Mouse (Mus musculus): ENCODE results near the gene Ret. TPM values are rescaled to one million over a fixed set of nuclear protein-coding genes. Genes with fewer than 3 reads are reported as not detected.

Gene Ret
- polyA plus RNA-seq, 1 experiment from 2014 or later, result 0.73 TPM

DNA sequence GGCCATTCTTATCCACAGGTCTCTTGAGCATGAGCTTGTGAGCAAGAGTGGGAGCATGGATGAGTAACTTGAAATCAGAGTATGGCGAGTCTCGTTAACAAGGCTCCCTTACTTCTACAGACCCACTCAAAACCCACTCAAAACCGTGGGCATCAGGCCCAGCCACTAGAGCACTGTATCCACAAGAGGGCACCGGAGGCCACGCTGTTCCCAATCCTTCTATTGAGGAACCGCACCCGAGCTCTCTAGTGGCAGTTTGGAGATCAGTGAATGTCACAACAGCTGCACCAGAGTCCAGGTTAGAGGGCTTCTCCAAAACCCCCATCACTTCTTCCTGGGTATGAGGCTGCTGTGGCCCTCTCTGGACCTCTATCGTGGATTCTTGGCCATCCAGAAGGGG lies 2.4 kb downstream of the Ret start:
- no peak for ATAC-seq (ENCODE audit: insufficient number of reproducible peaks, low FRiP score, low TSS enrichment, low read depth)
- H3K27me3 ChIP-seq, result peaks cover 72% of the 10 kb centered on the region

GRCm38 (mm10) chr6:118192882-118193281 lies 4.6 kb downstream of the Ret start:
- Histone ChIP-seq H3K27ac (no peak overlapping the region), H3K4me1 (peaks cover 19% of the 10 kb centered on the region), H3K27me3 (peaks cover 55% of the 10 kb centered on the region), H3K4me3 (no peak overlapping the region), H3K36me3 (no peaks in the 10 kb centered on the region), H3K4me2 (no peak overlapping the region), H3K9me3 (no peaks in the 10 kb centered on the region), H3K9ac (no peak overlapping the region)
- no peak for ATAC-seq (ENCODE audit: insufficient number of reproducible peaks, low FRiP score, low TSS enrichment, low read depth)
- 51% methylated on average over 3 of the region's 3 CpGs for WGBS

More for the DNA sequence above, 2.4 kb downstream of the Ret start:
- 33% methylated on average over 8 of the region's 8 CpGs for WGBS
- Histone ChIP-seq H3K4me1 (peaks cover 24% of the 10 kb centered on the region), H3K4me2 (no peak overlapping the region), H3K27ac (no peak overlapping the region), H3K4me3 (no peak overlapping the region), H3K9ac (no peak overlapping the region), H3K36me3 (no peaks in the 10 kb centered on the region), H3K9me3 (no peaks in the 10 kb centered on the region)

GRCm38 (mm10) chr6:118192199-118192598 lies 5.3 kb downstream of the Ret start:
- H3K36me3 ChIP-seq, result no peaks in the 10 kb centered on the region
- no peak overlapping the region for H3K27ac ChIP-seq
- peaks cover 12% of the 10 kb centered on the region for H3K4me1 ChIP-seq
- H3K9me3 ChIP-seq, result no peaks in the 10 kb centered on the region
- 64% methylated on average over 4 of the region's 4 CpGs for WGBS
- no peak for ATAC-seq (ENCODE audit: insufficient number of reproducible peaks, low FRiP score, low TSS enrichment, low read depth)
- no peak overlapping the region for H3K9ac ChIP-seq
- no peak overlapping the region for H3K4me2 ChIP-seq
- H3K4me3 ChIP-seq, result no peak overlapping the region
- peaks cover 48% of the 10 kb centered on the region for H3K27me3 ChIP-seq

DNA sequence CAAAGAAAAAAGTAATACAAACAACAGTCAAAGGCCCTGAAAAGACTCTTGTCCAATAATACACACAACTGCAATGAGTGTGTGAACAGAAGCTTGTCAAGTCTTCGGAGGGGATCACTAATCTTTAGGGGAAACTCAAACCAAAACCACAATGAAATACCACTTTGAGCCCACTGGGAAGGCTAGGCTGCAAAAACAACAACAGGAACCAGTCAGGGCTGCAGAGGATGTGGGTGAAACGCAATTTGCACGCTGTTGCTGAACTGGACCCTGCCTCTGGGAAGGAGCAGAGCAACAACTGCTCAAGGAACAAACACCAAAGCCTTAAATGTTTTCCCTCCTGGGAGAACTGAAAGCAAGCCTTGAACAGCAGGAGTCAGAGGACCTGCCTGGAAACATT lies 7.8 kb downstream of the Ret start:
- no peak for ATAC-seq (ENCODE audit: insufficient number of reproducible peaks, low FRiP score, low TSS enrichment, low read depth)
- Histone ChIP-seq H3K27ac (no peak overlapping the region), H3K4me2 (no peak overlapping the region), H3K36me3 (no peaks in the 10 kb centered on the region), H3K27me3 (peaks cover 23% of the 10 kb centered on the region), H3K9ac (no peak overlapping the region), H3K4me3 (no peak overlapping the region), H3K9me3 (no peaks in the 10 kb centered on the region), H3K4me1 (no peaks in the 10 kb centered on the region)
- WGBS, result 62% methylated on average over 3 of the region's 3 CpGs

- no peak for ATAC-seq (ENCODE audit: insufficient number of reproducible peaks, low FRiP score, low TSS enrichment, low read depth)
- Histone ChIP-seq H3K27ac (no peak overlapping the region), H3K36me3 (no peaks in the 10 kb centered on the region), H3K4me2 (no peak overlapping the region), H3K4me1 (no peaks in the 10 kb centered on the region), H3K4me3 (no peak overlapping the region), H3K9ac (no peak overlapping the region), H3K27me3 (peaks cover 12% of the 10 kb centered on the region), H3K9me3 (no peaks in the 10 kb centered on the region)
- 80% methylated on average over 9 of the region's 9 CpGs for WGBS
Measured at GRCm38 (mm10) chr6:118188599-118188998, 8.9 kb downstream of the Ret start.

- Histone ChIP-seq H3K27me3 (peaks cover 4% of the 10 kb centered on the region; the same call in 1 of the 2 replicates), H3K9me3 (no peaks in the 10 kb centered on the region), H3K4me1 (no peaks in the 10 kb centered on the region), H3K4me3 (no peak overlapping the region), H3K36me3 (no peaks in the 10 kb centered on the region), H3K9ac (no peak overlapping the region), H3K27ac (no peak overlapping the region), H3K4me2 (no peak overlapping the region)
- WGBS, result 37% methylated on average over 3 of the region's 3 CpGs
- ATAC-seq (ENCODE audit: insufficient number of reproducible peaks, low FRiP score, low TSS enrichment, low read depth), result no peak
Measured at GRCm38 (mm10) chr6:118187285-118187641, 10.3 kb downstream of the Ret start.

- H3K36me3 ChIP-seq, result no peaks in the 10 kb centered on the region
Measured at GRCm38 (mm10) chr6:118186620-118187284, 10.8 kb downstream of the Ret start.

GRCm38 (mm10) chr6:118184126-118184525 lies 13.4 kb downstream of the Ret start:
- H3K9me3 ChIP-seq, result no peaks in the 10 kb centered on the region
- no peak overlapping the region for H3K9ac ChIP-seq
- H3K27ac ChIP-seq, result no peak overlapping the region
- no peak for ATAC-seq (ENCODE audit: insufficient number of reproducible peaks, low FRiP score, low TSS enrichment, low read depth)
- H3K4me3 ChIP-seq, result no peak overlapping the region
- H3K27me3 ChIP-seq, result no peaks in the 10 kb centered on the region
- 88% methylated on average over 10 of the region's 10 CpGs for WGBS
- no peaks in the 10 kb centered on the region for H3K4me1 ChIP-seq
- H3K36me3 ChIP-seq, result no peaks in the 10 kb centered on the region
- H3K4me2 ChIP-seq, result no peak overlapping the region

More at GRCm38 (mm10) chr6:118186620-118187284, 10.8 kb downstream of the Ret start:
- H3K4me2 ChIP-seq, result no peak overlapping the region
- no peaks in the 10 kb centered on the region for H3K4me1 ChIP-seq
- H3K4me3 ChIP-seq, result no peak overlapping the region
- no peak overlapping the region for H3K9ac ChIP-seq
- WGBS, result 42% methylated on average over 17 of the region's 17 CpGs
- H3K27ac ChIP-seq, result no peak overlapping the region
- no peaks in the 10 kb centered on the region for H3K9me3 ChIP-seq
- ATAC-seq (ENCODE audit: insufficient number of reproducible peaks, low FRiP score, low TSS enrichment, low read depth), result no peak
- 0 out of 2 replicates have a peak, but pooled peaks cover under 1% of the 10 kb centered on the region for H3K27me3 ChIP-seq

DNA sequence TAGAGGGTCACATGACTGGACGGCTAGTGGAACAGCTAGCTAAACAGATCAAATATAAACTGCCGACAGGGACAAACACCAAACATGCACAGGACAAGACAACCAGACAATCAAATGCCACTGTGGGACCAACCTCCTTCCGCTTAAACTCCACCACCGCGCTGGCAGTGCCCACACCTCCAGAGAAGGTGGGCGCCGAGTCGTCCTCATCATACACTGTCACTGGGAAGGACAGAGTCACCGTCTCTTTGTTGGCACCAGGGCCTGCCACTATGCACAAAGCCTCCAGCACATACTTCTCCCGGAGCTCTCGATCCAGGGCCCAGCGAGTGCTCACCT lies 17.5 kb downstream of the Ret start:
- 78% methylated on average over 12 of the region's 12 CpGs for WGBS

DNA sequence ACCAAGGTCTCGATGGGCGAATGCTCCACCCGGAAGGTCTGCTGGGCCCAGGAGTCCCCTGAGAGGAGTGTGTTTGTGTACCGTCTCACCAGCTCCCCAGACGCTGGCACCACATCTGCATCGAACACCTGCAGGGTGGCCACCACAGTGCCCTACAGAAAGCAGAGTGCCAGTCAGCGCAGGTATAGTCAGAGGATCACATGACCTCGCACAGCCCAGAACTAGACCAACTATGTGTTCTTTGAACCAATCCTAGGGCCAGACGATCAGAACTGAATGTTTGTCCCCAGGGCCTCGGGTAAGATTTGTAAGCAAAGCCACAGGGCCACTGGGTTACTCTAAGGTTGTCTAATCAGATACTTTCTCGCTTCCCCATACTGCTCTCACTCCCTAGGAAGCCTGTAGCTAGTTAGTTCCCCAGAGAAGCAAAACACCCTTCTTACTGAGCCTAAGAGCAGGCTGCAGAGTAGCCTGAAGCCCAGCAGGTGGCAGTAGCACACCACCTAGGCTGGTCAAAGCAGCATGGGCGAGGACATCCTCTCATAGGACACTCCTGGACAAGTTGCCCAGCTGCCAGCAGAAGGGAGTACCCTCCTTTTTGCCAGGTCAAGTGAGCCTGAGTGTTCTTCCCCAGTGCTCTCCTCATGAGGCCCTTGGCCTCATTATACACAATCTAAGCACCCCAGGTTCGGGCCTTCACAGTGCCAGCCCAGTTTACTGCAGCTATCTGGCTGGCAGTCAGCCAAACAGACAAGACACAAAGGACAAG lies 18.0 kb downstream of the Ret start:
- WGBS, result 57% methylated on average over 13 of the region's 13 CpGs
- Histone ChIP-seq H3K4me1 (no peaks in the 10 kb centered on the region), H3K36me3 (no peaks in the 10 kb centered on the region), H3K4me3 (no peak overlapping the region), H3K4me2 (no peak overlapping the region), H3K9ac (no peak overlapping the region), H3K27ac (no peak overlapping the region), H3K9me3 (no peaks in the 10 kb centered on the region), H3K27me3 (no peaks in the 10 kb centered on the region)
- peak; percentile 56; the same call in 1 of the 2 replicates for ATAC-seq (ENCODE audit: insufficient number of reproducible peaks, low FRiP score, low TSS enrichment, low read depth)

More for the DNA sequence above, 17.5 kb downstream of the Ret start:
- no peak overlapping the region for H3K9ac ChIP-seq
- H3K27ac ChIP-seq, result no peak overlapping the region
- no peaks in the 10 kb centered on the region for H3K9me3 ChIP-seq
- H3K27me3 ChIP-seq, result no peaks in the 10 kb centered on the region
- H3K4me1 ChIP-seq, result no peaks in the 10 kb centered on the region
- ATAC-seq (ENCODE audit: insufficient number of reproducible peaks, low FRiP score, low TSS enrichment, low read depth), result no peak
- no peaks in the 10 kb centered on the region for H3K36me3 ChIP-seq
- no peak overlapping the region for H3K4me3 ChIP-seq
- H3K4me2 ChIP-seq, result no peak overlapping the region

DNA sequence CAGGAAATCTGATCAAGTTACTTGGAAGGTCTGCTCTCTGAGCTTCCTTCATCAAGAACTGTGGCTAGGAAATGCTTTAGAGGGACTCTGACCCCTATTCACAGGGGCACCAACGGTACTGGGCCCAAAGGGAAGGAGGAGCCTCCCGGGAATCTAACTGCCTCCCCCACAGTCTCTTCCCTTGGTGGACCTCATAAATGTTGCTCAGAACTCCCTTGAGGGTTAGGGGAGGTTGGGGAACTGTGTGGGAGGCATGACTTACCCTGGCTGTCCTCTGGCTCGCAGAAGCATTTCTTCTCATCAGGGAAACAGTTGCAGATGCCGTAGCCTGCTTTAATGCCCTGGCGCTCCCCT lies 23.6 kb downstream of the Ret start:
- H3K27ac ChIP-seq, result no peak overlapping the region
- H3K36me3 ChIP-seq, result no peaks in the 10 kb centered on the region
- H3K9me3 ChIP-seq, result no peaks in the 10 kb centered on the region
- 77% methylated on average over 5 of the region's 5 CpGs for WGBS
- no peak overlapping the region for H3K9ac ChIP-seq
- no peak for ATAC-seq (ENCODE audit: insufficient number of reproducible peaks, low FRiP score, low TSS enrichment, low read depth)
- no peak overlapping the region for H3K4me2 ChIP-seq
- H3K4me1 ChIP-seq, result no peaks in the 10 kb centered on the region
- H3K27me3 ChIP-seq, result no peaks in the 10 kb centered on the region
- no peak overlapping the region for H3K4me3 ChIP-seq

DNA sequence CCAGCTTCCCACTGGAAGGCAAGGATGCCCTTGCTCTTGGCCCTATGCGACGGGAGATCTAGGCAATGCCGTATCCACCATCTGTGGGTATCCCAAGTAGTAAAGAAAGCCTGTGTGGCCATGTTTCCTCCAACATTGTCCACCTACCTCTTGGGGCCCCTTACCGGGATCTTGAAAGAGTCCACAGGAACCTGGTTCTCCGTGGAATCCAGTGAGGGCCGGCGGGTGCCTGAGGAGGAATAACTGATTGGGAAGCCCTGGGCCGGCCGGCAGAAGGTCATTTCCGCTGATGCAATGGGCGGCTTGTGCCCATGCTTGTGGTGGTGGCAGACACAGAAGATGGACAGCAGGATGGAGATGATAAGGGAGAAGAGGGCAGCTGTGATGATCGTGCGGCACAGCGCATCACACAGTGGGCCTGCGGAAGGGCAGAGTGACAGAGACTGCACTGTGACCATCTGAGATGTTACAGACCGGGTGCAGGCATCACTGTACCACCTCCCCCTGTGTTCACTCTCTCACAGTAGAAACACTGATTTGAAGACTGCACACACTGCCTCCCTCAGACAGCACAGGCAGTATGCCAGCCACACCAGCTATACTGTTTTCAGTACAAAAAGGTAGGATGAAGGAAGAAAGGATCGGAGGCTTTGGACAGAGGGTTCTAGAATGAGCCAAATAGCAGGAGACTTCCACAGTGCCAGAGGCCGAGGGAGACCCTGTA lies 24.1 kb downstream of the Ret start:
- H3K27ac ChIP-seq, result no peak overlapping the region

More for the DNA sequence above, 24.1 kb downstream of the Ret start:
- H3K4me1 ChIP-seq, result no peaks in the 10 kb centered on the region
- H3K4me2 ChIP-seq, result no peak overlapping the region
- no peaks in the 10 kb centered on the region for H3K9me3 ChIP-seq
- no peak overlapping the region for H3K4me3 ChIP-seq
- no peak overlapping the region for H3K9ac ChIP-seq
- H3K36me3 ChIP-seq, result no peaks in the 10 kb centered on the region
- WGBS, result 90% methylated on average over 18 of the region's 18 CpGs
- ATAC-seq (ENCODE audit: insufficient number of reproducible peaks, low FRiP score, low TSS enrichment, low read depth), result no peak
- no peaks in the 10 kb centered on the region for H3K27me3 ChIP-seq

All from limb, embryonic 15.5 days (tissue).